8 mouse cellular contexts compared by ENCODE assay signal in the genomic region with DNA sequence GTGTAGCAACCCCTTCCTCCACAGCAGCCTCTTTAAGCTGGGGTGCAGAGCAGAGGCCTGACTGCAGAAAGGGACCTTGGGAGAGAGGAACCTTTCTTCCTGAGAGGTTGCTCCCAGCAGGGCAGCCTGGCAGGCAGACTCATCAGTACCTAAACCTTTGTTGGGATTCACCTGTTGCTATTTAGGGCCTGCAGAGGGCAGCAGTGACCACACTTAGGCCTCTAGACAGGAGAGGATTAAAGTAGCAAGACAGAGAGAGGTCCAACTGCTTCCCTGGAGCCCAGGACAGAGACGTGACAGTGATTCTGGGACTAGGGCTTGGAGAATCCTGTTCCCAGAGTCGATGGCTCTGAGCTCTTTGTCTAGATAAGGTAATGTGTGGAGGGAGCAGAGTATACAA. TPM values are rescaled to one million over a fixed set of nuclear protein-coding genes. Genes with fewer than 3 reads are reported as not detected.
DNase-seq lines count a peak whose midpoint lies in the region; ATAC-seq and TF ChIP-seq lines count a peak whose summit lies in the region.

No protein-coding gene starts in this region.

- no peak overlapping the region for H3K4me2 ChIP-seq in heart, embryonic 16.5 days (ENCODE audit: low read depth, low read length)
- H3K4me2 ChIP-seq in midbrain, embryonic 12.5 days (replicated peaks): no peak overlapping the region

- no peak overlapping the region for H3K27ac ChIP-seq in left cerebral cortex, adult 2 months
- H3K27ac ChIP-seq in heart, embryonic 16.5 days (ENCODE audit: low read length): peak overlapping the region; percentile 56
- no peak overlapping the region for H3K27ac ChIP-seq in midbrain, embryonic 12.5 days (replicated peaks)

- peak; percentile 73 for TF ChIP-seq CTCF in left cerebral cortex, adult 2 months (IDR thresholded peaks at IDR 0.05)

- H3K9me3 ChIP-seq in heart, embryonic 16.5 days (replicated peaks; ENCODE audit: control insufficient read depth, low read length): no peaks in the 10 kb centered on the region
- H3K9me3 ChIP-seq in midbrain, embryonic 12.5 days: no peaks in the 10 kb centered on the region

- H3K27me3 ChIP-seq in heart, embryonic 16.5 days (ENCODE audit: control insufficient read depth, insufficient read depth, low read length): peaks cover 8% of the 10 kb centered on the region; the same call in 1 of the 2 replicates
- peaks cover 19% of the 10 kb centered on the region; the same call in 1 of the 2 replicates for H3K27me3 ChIP-seq in midbrain, embryonic 12.5 days

- 0 out of 2 replicates have a peak overlapping the region, but pooled peaks have one; percentile 39 for H3K9ac ChIP-seq in heart, embryonic 16.5 days (ENCODE audit: low read length)
- H3K9ac ChIP-seq in midbrain, embryonic 12.5 days (replicated peaks): no peak overlapping the region

- ATAC-seq in heart, embryonic 16.5 days (replicated peaks; ENCODE audit: extremely low read depth, insufficient read depth, low FRiP score): peak; percentile 62
- peak; percentile 69; the same call in 1 of the 2 replicates for ATAC-seq in midbrain, embryonic 12.5 days (ENCODE audit: low FRiP score, low read depth)

- no peaks in the 10 kb centered on the region for H3K36me3 ChIP-seq in heart, embryonic 16.5 days (ENCODE audit: control insufficient read depth, insufficient read depth)
- H3K36me3 ChIP-seq in midbrain, embryonic 12.5 days: no peaks in the 10 kb centered on the region

- intact Hi-C loops in left cerebral cortex, adult 2 months (cut with DNase I): loop anchor here (1.0 to 2.0 kb wide), 3 partner anchors 33 to 100 kb away; no protein-coding TSS in a partner anchor
- intact Hi-C loops in left cerebral cortex, postnatal 10 days (cut with DNase I): loop anchor here (2.0 to 5.0 kb wide), 2 partner anchors 32 to 1366 kb away; no protein-coding TSS in a partner anchor

- 2% methylated on average over 2 of the region's 2 CpGs for WGBS in heart, embryonic 16.5 days
- 0% methylated on average over 2 of the region's 2 CpGs for WGBS in midbrain, embryonic 12.5 days

- peaks cover 23% of the 10 kb centered on the region for H3K4me1 ChIP-seq in heart, embryonic 16.5 days (ENCODE audit: control insufficient read depth, insufficient read depth, low read length)
- H3K4me1 ChIP-seq in midbrain, embryonic 12.5 days: no peaks in the 10 kb centered on the region

- no peak for DNase-seq in left cerebral cortex, adult 2 months (ENCODE audit: extremely low spot score in 1 of 2, low spot score in 2 of 2)
- no peak for DNase-seq in left cerebral cortex, postnatal 10 days (ENCODE audit: extremely low spot score in 1 of 2, low spot score in 2 of 2)
- peak; percentile 83 for DNase-seq in R1 (ENCODE audit: low read depth, low spot score)
- DNase-seq in cerebellum, postnatal 14 days: peak; percentile 72 to 75
- peak; percentile 73 to 81 for DNase-seq in kidney, postnatal 36 days
- peak; percentile 66 for DNase-seq in thymus, postnatal 14 days

- H3K4me3 ChIP-seq in left cerebral cortex, adult 2 months: no peak overlapping the region
- no peak overlapping the region for H3K4me3 ChIP-seq in heart, embryonic 16.5 days (ENCODE audit: low read length)
- H3K4me3 ChIP-seq in midbrain, embryonic 12.5 days: no peak overlapping the region

RNA-seq across cellular contexts. Expression of a gene that starts 7.5 kb away (rescaled TPM):
- total RNA-seq in left cerebral cortex, adult 2 months (2021): under 1 TPM; 0.20 to 0.40 TPM
- 1 to 10 TPM in 1 of 2 experiments, under 1 TPM in 1; 0.87 to 1.0 TPM for total RNA-seq in left cerebral cortex, postnatal 10 days (2021)
- polyA plus RNA-seq in heart, embryonic 16.5 days (2015; fragmentation: Nextera tagmentation; extraction: Ambion mirVana): 3.0 and 5.6 TPM in 2 replicates
- polyA plus RNA-seq in midbrain, embryonic 12.5 days (2016; fragmentation: Nextera tagmentation; extraction: Ambion mirVana): 0.64 and 0.88 TPM in 2 replicates

RNA-seq across cellular contexts. Expression of a gene that starts 12.4 kb away (rescaled TPM):
- 100 to 1,000 TPM; 118 to 126 TPM for total RNA-seq in left cerebral cortex, adult 2 months (2021)
- total RNA-seq in left cerebral cortex, postnatal 10 days (2021): 10 to 100 TPM; 33.6 to 34.1 TPM
- 3.4 and 3.7 TPM in 2 replicates for polyA plus RNA-seq in heart, embryonic 16.5 days (2015; fragmentation: Nextera tagmentation; extraction: Ambion mirVana)
- polyA plus RNA-seq in midbrain, embryonic 12.5 days (2016; fragmentation: Nextera tagmentation; extraction: Ambion mirVana): 10.2 and 11.6 TPM in 2 replicates

RNA-seq across cellular contexts. Expression of a gene that starts 41.2 kb away (rescaled TPM):
- total RNA-seq in left cerebral cortex, adult 2 months (2021): 10 to 100 TPM; 10.3 to 10.7 TPM
- total RNA-seq in left cerebral cortex, postnatal 10 days (2021): 1 to 10 TPM; 8.3 to 9.1 TPM
- polyA plus RNA-seq in heart, embryonic 16.5 days (2015; fragmentation: Nextera tagmentation; extraction: Ambion mirVana): 10.1 and 11.5 TPM in 2 replicates
- 14.6 and 15.3 TPM in 2 replicates for polyA plus RNA-seq in midbrain, embryonic 12.5 days (2016; fragmentation: Nextera tagmentation; extraction: Ambion mirVana)

RNA-seq across cellular contexts. Expression of a gene that starts 45.4 kb away (rescaled TPM):
- 1 to 10 TPM; 6.9 to 7.0 TPM for total RNA-seq in left cerebral cortex, adult 2 months (2021)
- total RNA-seq in left cerebral cortex, postnatal 10 days (2021): 1 to 10 TPM; 6.0 to 6.8 TPM
- polyA plus RNA-seq in heart, embryonic 16.5 days (2015; fragmentation: Nextera tagmentation; extraction: Ambion mirVana): 9.0 and 14.9 TPM in 2 replicates
- polyA plus RNA-seq in midbrain, embryonic 12.5 days (2016; fragmentation: Nextera tagmentation; extraction: Ambion mirVana): 0.64 and 1.2 TPM in 2 replicates

Comparison
In these comparisons a context has a peak if more than half of its experiments do, and no peak if none do; other contexts are left out.
1. DNase-seq: peak in R1 (single experiment), cerebellum, postnatal 14 days (2 of 2), kidney, postnatal 36 days (2 of 2) and thymus, postnatal 14 days (single experiment); none in left cerebral cortex, adult 2 months (0 of 2) and left cerebral cortex, postnatal 10 days (0 of 2).